Mouse (Mus musculus) ZHBTc4 (cell line): ENCODE data around the gene Scn4a.

Experiments used
- DNase-seq: peaks from one replicate; pipeline ENCODE4 v3.0.0-alpha.2; 2011; ENCODE audit warnings: low read depth, low spot score

Gene Scn4a

DNA sequence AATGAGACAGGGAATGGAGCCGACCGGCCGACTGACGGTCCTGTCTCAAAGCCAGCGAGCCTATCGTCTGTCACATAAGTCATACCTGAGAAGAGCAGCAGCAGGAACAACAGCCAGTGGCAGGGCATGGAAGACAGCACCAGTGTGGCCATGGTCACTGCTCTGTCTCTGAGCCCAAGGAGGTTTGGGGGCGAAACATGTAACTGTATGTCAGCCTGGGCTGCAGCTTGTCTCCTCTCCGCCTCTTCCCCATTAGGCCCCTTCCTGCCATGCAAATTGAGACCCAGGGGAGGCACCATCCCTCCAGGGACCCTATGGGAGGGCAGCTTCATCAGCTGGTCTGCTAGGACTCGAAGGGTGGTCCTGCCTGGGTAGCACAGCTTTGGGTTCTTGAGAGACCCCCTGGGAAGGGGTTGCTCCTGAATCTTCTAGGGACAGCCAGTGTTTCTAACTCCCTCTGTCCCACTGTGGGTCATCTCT, 38.7 kb downstream of the Scn4a start, which contains the start of gene Cd79b:
Cd79b (minus strand) TSS at position 430 of the 480 bp plus-strand sequence.
- DNase-seq = no peak

DNA sequence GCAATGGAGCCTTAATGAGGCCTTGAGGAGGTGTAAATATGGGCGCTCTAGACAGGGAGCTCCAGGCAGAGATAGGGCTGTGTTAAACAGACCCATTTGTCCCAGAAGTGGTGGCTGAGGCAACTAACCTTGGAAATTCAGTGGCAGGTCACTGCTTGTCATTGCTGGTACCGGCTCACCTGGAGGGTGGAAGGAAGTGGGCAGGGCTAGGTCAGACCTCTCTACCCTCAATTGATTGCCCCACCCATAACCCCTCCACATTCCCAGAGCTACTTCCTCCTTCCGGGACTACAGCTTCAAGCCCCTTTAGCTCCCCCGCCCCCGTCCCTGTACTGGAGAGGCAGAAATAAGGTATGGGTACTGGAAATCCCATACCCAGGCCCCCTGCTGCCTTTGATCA, 39.6 kb downstream of the Scn4a start:
- peak; percentile 65 for DNase-seq

DNA sequence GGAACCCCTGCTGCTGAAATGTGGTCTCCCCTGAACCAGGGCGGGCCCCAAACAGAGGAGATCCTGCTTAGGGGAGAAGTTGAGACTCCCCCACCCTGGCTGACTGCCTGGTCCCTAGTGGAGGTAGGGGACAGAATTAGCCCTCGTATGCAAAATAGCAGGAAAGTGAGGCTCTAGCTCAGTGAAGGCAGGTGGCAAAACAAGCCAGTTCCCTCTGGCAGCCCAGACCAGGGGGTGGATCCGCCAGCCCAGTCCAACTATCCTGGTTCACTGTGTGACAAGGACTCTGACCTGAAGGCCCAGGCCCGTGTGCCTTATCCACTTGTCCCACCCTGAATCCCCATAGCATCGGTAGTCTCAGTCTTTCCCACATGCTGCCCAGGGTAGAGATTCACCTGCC, 43.0 kb downstream of the Scn4a start:
- DNase-seq = no peak

DNA sequence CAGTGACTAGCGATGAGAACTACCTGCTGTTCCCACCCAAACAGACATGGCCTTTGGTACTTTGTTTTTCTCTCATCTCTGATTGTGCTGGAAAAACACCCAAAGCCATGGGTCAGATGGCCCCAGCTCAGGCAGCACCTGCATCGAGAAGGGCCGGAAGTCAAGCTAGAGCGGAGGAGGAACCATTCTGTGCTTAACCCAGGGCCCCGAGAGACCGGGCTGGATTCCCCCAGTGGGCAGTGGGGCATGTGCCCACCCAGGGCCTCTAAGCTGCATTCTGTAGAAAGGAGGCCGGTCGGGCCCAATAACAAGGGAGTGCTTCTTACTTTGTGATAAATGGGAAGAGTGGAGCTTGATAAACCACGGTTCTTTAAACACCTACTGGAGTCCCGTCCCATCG, 44.9 kb downstream of the Scn4a start:
- no peak for DNase-seq

DNA sequence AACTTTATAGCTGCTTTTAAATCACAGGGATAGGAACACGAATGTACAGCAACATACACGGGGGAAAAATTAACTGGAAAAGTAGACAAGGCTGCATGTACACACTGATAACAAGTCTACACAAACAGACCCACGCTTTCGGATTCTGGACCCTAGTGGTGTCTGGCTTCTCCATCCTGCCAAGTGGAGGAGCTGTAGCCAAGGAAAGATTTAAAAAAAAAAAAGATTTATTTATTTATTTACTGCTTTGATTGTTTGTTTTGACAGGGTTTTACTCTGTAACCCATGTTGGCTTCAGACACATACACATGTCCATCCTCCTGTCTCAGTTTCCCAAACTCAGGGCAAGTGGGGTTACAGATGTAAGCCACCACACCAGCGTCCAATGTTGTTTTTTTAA, 45.7 kb downstream of the Scn4a start:
- DNase-seq = no peak

DNA sequence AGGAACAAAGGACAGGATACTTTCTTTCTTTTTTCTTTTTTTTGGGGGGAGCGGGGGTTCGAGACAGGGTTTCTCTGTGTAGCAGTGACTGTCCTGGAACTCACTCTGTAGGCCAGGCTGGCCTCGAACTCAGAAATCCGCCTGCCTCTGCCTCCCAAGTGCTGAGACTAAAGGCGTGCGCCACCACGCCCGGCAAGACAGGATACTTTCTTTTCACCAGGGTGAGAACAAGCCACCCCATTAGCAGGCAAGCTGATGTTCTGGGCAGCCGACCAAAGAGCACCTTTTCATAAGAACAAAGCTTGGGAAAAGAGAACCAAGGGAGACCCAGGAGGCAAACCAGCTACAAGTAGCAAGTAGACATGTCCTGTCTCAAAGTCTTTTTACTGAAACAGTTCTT, 46.3 kb downstream of the Scn4a start:
- no peak for DNase-seq

DNA sequence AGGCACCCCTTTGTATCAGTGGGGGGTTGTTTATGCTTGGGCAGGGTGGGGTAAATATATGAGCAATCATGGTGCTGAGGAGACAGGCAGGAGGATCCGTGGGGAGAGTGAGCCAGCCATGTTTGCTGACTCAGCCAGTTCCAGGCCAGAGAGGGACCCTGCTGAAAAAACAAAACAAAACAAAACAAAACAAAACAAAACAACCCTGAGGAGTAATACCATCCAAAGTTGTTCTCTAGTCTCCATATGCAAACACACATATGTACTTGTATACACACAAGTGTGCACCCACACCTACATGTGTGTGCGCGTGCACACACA, 47.1 kb downstream of the Scn4a start:
- no peak for DNase-seq

DNA sequence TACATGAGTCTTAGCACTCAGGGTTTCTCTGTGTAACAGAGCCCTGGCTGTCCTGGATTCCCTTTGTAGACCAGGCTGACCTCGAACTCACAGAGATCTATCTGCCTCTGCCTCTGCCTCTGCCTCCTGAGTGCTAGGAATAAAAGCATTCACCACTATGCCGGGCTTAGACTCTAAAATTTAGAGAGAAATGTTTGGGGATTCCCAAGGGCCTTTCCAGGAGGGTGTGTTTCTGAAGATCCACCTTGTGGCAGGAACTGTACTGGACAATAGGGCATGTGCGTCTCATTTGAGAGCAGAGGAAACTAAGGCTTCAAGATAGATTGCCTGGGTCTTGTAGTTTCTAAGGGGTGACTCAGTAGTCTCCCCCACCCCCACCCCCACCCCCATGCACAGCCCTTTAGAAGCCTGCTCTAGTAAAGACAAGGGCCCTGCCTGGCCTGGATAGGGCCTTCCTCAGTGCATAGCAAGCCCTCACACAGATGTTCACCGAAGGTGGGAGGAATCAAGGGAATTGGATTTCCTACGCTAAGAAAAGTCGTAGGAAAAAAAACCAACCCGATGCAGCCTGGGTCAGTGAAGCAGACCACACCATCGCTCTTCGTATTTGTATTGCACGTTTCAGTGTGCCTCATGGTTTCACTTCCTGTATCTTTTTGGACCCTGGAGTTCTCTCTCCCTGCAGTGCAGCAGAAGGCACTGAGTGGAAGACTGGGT, 47.6 kb downstream of the Scn4a start:
- DNase-seq = no peak

DNA sequence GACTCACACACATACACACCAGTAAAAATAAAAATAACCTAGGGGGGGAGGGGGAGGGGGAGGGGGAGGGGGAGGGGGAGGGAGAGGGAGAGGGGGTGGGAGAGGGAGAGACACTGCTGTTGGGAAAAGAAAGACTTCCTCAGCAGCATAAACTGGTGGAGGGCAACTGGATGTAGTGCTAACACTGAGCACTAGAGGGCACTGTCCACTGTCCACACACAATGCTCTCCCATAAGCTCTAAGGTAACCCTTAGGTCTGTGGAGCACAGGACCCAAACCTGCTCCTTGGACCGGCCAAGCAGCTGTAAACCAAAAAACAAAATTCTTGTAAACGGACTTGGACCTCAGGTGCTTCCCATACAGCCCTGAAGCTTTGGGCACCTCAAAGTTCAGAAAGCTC, 50.5 kb downstream of the Scn4a start:
- peak; percentile 89 for DNase-seq

DNA sequence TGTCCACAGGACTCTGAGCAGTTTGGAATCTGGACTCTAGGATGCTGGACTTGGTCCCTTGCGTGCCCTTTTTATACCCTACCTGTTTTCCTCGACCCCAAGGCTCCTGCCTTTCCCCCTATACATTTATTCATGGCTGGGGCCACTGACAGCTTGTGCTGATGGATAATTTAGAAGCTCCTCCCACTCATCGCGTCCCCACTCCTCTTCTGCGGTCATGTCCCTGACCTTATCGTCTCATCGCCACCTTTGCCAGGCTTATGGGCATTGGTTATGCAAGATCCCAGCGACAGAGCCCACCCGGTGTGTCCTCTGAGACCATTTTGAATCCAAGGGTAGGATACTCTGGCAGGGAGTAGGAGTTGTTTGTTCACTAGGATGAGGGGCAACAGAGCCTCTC, 51.3 kb downstream of the Scn4a start, which contains the start of gene Gh:
Gh (minus strand) TSS at position 101 of the 400 bp plus-strand sequence.
- DNase-seq = no peak

DNA sequence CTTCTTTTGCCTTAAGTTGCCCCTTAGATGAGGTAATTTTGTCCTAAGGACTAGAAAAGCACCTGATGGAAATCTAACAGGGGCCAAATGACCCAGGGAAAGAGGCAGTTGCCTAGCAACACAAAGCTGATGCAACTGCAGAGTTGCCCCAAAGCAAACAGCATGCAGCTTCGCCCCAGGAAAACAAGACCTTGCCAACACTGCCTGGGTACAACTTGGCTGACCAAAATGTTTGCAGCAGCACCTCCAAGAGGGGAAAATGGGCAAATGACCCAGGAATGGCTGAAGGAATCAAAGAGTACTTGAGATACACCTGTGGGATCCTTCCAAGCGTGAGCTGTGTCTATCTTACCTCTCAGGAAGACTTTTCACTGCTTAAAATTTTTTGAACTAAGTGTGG, 61.2 kb downstream of the Scn4a start:
- no peak for DNase-seq

DNA sequence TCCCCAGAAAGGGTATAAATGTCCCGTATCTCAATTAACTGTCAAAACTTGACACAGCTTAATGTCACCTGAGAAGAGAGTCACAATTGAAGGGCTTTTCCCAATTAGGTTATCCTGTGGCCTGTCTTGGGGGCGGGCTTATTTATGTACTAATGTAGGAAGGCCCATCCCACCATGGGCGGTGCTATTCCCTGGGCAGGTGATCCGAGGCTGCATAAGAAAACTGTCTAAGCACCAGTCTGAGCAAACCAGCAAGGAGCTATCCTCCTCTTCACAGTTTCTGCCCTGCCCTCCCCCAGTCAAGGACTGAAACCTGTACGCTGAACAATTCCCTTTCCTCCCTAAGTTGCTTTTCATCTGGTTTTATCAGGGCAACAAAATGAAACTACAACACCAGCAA, 62.7 kb downstream of the Scn4a start:
- DNase-seq = no peak

DNA sequence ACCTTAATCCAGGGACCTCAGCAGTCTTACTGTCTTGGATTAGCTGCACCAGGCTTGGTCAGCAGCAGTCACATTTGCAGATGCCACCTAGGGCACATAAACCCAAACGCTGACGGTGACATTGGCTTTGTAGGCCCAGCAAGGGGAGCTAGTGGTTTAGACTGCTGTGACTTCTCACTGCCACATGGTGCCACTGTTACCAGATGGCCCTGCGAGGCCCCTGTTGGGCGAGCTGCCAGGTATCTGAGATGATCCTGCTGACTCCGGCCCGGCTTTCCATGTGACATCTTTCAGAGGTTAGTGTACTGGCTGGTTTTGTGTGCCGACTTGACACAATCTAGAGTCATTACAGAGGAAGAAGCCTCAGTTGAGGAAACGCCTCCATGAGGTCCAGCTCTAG, 63.7 kb downstream of the Scn4a start:
- DNase-seq = no peak

DNA sequence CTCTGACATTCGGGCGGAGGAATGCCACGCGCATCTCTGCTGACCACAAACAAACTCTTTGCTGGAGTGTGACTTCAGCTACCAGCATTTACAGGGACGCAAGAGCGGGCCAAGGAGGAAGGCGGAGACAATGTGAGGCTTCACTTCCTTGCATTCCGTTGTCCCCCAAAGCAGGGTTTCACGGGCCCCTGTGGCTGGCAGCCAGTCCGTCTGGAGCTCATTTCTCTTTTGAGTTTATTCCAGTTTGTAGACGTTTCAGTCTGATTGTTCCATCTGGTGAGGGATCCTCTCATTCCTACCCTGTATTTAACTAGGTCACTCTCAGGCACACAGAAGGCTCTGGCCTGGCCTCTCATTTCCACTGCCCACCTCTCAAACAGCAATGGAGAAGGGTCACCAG, 66.1 kb downstream of the Scn4a start:
- DNase-seq = no peak

DNA sequence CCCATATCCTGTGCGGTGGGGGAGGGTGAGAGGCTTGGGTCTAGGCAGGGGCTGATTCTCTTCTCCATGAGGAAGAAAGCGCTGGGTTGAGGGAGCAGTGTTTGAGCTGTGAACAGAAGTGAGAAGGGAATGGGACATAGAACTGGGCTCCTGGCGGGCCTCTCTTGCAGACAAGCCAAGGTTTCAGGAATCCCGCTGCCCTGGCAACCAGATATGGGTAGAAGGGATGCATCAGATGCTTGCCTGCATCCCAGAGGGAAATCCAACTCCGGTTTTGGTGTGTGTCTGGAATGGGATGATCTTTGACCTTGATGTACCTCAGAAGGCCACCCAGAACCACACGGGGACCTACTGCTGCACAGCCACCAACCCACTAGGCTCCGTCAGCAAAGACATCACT, 66.9 kb downstream of the Scn4a start:
- DNase-seq = no peak

DNA sequence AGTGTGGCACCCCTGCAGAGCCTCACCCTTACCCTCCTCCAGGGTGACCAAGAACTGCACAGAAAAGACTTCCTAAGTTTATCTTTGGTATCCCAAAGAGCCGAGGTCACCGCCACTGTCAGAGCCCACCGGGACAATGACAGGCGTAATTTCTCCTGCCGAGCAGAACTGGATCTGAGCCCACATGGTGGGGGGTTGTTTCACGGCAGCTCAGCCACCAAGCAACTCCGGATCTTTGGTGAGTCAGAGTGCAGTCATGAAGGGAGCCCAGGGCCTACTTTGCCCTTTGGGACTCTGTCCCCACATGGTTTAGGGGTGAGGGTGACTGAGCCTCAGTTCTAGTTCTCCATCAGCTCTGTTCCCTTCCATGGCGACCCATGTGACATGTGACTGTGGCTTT, 69.0 kb downstream of the Scn4a start:
- DNase-seq = no peak

DNA sequence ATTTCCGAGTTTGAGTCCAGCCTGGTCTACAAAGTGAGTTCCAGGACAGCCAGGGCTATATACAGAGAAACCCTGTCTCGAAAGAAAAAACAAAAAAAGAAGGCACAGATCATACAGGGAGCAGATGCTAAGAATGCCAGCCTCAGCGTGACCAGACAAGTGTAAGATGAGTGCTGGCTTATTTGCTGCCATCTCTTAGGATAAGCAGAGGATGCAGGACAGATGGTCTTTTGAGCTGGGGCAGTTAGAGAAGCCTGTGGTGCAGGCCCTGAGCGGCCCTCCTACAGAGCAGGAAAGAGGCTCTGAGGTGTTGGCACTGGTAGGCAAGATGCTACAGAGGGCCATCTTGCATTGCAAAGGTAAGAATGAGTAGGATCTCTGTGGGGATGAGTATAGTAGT, 69.7 kb downstream of the Scn4a start:
- no peak for DNase-seq

DNA sequence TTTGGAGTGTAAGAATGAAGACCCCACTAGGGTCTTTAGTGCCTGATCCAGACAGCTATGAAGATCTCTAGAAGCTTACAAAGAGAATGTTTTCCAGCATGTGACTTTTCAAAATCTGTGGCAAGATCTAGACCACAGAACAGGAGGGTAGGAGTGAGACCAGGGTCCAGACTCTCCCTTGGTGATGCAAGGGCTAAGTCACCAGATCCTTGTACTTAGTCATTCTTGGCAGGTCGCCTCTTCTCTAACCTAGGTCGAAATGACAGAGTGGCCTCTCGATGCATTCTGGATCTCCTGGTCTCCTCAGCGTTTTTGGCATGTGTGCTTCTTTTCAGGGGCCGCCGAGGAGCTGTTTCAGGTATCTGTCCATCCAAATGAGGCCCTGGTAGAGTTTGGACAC, 70.6 kb downstream of the Scn4a start:
- no peak for DNase-seq

DNA sequence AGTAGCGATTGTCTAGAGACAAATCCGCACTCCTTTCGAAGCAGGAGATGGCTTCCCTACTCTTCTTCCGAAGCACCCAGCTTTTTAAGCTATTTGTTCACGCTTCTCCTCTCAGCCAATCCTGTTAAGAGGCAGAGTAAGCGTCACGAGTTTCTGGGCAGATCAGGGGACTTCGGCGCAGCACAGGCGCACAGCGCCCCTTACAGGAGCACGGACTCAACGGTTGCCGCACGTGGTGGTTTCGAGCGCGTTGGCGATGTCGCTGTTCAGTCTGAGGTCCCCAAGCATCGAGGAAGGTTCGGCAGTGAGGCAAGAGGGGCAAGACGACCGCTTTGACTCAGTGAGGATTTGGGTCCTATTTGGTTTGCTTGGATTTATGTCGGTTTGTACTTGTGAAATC, 76.6 kb downstream of the Scn4a start, which contains the start of gene Tcam1:
Tcam1 (plus strand) TSS at position 219 of the 400 bp plus-strand sequence.
- DNase-seq = peak; percentile 97

DNA sequence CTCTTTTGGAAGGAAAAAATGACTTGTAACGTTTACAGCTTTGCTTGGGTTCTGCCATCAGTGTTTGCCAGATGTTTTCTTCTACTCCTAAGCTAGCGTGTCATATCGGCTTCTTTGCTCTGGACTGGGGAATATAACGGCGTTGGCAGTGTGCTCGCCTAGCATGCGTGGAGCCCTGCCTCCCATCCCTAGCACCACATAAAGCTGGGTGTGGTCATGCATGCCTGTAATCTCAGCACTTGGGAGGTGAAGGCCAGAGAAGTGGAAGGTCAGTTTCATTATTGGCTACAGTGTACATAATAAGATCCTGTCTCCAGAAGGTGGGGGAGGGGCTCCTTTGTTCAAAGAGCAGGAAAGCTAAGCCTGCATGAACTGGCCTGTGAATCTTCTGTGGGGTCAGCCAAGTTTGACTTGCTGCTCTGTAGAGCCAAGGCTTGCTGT, 78.1 kb downstream of the Scn4a start:
- DNase-seq = peak; percentile 69

DNA sequence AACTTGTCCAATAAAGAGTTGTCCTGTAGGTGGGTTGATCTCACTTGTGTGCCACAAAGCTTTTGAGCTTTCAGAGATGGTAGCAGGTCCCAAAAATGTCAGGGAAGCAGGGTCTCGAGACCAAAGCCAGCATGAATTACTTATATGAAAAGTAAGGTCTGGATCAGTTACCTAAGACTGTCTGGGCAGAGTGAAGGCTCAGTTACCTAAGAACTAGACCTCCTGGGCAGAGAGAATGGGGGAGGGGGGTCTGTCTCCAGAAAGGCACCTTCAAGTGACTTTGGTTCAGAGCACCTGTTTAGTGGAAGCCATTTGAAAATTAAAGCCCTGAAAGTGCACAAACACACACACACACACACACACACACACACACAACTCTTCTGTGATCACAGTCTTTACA, 78.7 kb downstream of the Scn4a start:
- no peak for DNase-seq

DNA sequence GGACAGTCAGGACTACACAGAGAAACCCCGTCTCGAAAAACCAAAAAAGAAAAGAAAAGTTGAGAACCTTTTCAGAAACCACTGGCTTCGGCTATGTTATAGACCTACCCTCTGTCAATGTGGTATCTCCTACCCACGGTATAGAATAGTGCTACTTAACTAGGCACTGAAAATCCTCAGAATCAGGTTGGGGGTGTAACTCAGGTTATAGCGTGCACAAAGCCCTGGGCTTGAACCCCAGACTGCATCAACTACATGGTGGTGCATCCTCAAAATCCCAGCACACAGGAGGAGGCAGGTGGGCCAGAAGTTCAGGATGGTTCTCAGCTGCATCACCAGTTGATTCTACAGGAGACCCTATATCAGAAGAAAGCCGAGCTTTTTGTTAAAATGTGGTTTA, 79.3 kb downstream of the Scn4a start:
- no peak for DNase-seq

DNA sequence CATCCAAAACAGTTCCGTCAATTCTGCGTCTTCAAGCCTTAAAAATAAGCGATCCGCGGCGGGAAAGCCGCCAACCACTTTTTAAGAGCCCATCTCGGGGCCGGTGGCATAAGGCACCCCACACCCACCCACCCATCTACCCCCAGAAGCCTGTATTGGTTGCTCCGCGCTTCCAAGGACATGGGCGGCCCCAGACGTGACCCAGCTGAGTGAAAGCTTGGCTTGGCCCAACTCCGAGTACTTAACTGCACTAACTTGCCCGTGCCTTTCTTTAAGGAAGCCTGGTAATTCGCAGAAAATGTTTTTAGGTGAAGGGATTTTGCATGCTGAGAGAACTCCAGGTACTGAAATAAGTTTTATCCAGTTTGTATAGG, 79.8 kb downstream of the Scn4a start:
- DNase-seq = no peak
